Mouse (Mus musculus) natural killer cell, adult 2 months (primary cell): ENCODE measurements around the gene Tmem131.

ENCODE experiments used
- DNase-seq, 2 experiments: peaks; one replicate each; pipeline ENCODE4 v3.0.0; 2022; ENCODE audit warnings: low spot score in 2 of 2

Tmem131 gene

GRCm38 (mm10) chr1:36943653-36944052 is at the start of gene Tmem131:
TSS of gene Tmem131 (minus strand) at chr1:36943666.
- DNase-seq: no peak

DNA sequence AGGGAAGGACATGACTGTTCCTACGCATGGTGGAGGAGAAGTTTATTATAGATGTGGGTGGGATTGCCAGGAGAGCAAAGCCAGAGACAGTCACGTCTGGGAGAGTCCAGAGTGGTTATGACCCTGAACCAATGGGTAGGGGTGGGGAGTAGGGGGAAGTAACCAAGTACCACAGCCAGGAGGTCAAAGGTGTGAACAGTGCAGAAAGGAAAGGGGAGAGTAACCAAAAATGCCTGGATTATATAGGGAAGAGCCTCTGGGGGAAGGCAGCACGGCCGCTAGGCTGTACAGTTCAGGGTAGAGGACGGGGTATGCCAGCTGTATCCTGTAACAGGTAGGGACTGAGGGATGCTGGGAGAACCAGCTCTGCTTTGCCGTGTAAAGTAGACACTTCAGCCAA is 45.1 kb upstream of the Tmem131 start:
- no peak for DNase-seq

DNA sequence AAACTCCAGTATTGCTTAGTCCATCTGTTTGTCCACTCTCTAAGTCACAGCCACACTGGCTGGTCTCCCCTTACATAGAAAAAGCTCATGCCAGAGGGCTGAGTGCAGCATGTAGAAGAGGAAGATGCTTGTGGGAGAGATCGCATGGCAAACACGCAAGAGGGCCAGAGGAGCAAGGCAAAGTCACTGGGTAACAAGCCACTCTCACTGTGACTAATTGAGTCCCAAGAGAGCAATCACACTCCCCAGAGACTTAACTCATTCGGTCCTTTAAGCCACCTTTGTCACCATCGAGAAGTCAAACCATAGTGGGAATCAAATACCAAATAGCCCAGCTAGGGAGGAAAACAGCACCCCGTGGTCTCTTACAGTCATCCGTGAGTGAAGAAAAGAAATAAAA is 44.7 kb upstream of the Tmem131 start:
- DNase-seq: peak in 1 of 2 experiments; percentile 56

- peak in 1 of 2 experiments; percentile 44 for DNase-seq
These were observed 44.0 kb upstream of the Tmem131 start for GRCm38 (mm10) chr1:36987172-36988148.

GRCm38 (mm10) chr1:36986396-36987160 is 43.1 kb upstream of the Tmem131 start:
- no peak for DNase-seq

DNA sequence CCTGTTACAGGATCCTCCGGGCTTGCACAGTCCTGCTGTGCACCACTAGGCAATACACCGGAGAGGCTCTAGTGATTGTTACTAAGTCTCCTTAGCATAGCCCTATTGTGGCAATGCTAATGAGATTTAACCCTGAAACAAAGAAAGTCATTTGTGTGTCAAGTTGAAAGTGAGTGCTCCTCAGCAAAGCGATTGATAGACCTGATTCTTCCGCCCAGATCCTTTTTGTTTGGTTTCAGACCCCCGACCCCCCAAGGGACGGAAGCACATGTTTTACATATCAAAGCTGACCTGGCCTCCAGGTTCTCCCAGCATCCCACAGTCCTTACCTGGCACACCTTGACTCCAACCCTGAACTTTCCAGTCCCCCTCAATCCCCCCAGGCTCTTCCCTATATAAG is 42.4 kb upstream of the Tmem131 start:
- no peak for DNase-seq

- DNase-seq: no peak
These were observed 40.9 kb upstream of the Tmem131 start for GRCm38 (mm10) chr1:36984406-36984805.

DNA sequence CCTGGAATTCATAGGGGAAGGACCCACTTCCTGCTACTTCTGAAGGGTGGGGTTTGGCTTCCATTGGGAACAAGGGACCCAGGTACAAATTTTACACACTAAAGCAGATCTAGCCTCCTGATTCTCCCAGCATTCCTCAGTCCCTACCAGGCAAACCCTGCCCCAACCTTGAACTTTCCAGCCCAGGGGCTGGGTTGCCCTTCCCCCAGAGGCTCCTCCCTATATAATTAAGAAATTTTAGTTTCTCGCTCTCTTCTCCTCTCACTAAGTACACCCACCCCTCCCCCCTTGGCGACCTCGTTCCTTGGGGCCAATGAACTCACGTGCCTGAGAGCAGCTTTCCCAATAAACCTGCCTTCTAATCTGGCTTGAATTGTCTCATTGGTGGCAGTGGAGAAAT is 40.3 kb upstream of the Tmem131 start:
- no peak for DNase-seq

DNA sequence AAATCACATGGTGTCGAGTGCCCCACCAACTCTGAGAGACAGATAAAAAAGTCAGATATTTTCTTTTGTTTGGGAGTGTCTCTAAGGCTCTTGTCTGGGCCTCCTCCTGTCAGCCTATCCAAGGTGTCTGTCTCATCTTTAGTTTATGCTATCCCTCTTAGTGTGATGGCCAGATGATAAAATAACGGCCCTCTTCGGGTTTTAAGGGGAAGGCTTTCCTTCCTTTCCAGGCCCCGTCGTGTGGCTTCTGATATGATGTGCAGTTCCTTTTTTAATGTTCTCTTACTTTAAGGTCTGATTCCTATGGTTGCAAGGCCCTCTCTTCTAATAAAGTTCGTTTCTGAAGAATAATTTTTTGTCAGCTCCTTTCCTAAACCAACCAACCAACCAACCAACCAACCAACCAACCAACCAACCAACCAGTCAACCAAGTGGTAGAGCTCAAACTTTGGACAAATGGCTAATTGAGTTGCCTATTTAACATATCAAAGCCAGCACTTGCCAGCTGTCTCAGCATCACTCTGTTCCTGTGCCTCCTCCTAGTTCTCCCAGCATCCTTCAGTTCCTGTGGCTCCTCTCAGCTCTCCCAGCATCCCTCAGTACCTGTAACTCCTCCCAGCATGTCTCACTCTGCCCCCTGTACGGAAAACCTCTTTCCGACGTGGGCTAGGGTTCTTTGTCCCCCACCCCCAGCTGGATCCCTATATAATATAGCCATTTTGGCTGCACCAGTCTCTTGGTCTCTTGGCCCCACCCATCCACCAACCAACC is 38.9 kb upstream of the Tmem131 start:
- DNase-seq: no peak

- DNase-seq: no peak
These were observed 33.3 kb upstream of the Tmem131 start for GRCm38 (mm10) chr1:36976770-36977169.

- DNase-seq: no peak
These were observed 27.6 kb upstream of the Tmem131 start for GRCm38 (mm10) chr1:36970918-36971617.

- no peak for DNase-seq
These were observed 22.4 kb upstream of the Tmem131 start for GRCm38 (mm10) chr1:36965831-36966230.

DNA sequence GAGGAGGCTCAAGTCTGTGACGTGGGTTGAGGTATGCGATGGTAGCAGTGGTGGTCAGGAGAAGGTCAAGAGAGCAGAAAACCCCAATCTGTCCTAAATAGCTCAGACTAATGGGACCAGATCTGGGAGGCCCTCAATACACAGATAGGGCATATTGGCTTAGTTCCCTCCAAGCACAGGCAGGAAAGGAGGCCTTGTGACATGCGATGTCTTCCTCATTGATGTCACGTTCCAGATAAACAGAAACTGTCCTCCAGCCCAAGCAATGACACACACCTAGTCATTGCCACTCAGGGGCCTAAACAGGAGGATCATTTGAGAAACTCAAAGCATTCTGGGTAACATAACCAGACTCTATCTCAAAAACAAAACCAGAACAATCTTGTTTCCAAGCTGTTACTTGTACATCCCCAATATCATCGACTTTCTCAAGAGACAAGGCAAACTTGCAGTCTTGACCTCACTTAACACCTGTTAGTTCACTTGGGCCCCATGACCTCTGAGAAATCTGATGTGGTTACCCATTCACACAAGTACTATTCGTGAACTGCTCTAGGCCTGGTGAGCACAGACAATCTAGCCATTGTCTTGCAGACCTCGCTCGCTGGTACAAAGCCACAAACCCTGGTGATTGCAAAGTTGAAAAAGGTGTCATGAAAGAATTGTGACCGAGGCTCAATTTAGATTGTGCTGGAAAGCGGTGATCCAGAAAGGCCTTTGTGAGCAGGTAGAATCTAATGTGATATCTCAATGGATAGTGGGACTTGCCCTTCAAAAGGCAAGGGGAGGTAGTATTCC is 19.1 kb upstream of the Tmem131 start:
- peak; percentile 55 to 73 for DNase-seq

DNA sequence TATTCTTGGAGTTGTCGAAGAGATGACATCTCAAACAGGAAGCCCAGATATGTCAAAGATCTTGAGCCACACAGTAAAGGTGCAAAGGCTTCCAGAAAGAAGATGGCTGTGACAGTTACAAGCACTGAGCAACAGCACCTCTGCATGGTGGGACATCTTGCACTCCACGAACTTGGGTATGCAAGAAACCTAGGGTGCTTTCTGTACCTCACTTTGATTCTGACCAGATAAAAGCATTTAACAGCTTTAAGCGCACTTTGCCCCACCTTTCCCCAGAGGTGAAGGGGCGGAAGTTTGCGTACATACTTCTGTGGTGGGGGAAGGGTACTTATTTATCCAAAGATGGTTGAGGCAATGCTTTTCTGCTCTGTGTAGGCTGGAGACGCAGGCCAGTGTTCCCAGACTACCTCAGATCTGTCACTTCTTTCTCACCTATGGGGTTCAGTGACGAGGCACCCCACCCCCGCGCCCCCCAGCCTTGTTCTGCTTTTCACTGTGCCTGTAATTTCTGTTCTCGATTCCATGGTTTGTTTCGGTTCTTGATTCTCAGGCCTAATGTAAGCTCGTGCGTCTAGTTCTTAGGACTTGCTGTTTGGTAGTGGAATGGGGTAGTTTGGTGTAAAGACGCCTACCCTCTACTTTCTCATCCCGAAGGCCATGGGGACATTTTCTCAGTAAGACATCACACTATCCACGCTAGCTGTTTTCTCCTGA is 17.2 kb upstream of the Tmem131 start:
- peak; percentile 23 to 58 for DNase-seq

DNA sequence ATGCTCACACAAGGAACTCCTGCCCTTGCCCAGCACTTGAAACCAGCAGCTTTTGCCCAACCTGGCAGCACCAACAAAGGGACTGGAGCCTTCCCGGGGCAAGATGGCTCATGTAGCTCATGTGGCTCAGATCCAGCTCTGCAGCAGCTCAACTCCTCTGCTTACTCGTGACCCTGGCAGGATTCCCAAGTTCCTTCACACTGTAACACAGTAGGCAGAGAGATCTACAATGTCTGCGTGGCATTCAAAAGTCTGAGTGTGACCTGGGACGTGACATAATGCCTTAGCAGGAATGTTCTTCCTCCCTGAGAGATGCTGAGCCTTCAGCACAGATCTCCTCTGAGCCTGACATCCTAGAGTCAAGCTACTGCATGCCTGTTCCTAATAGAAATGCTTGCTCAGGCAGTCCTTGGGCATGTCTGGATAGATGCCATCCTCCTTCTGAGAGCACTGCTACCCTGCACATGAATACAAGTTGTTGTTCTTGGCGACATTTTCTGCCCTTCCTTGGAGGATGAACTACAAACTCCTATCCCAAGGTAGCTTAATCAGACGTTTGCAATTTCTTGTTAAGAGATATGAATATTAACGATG is 6.2 kb upstream of the Tmem131 start:
- no peak for DNase-seq

DNA sequence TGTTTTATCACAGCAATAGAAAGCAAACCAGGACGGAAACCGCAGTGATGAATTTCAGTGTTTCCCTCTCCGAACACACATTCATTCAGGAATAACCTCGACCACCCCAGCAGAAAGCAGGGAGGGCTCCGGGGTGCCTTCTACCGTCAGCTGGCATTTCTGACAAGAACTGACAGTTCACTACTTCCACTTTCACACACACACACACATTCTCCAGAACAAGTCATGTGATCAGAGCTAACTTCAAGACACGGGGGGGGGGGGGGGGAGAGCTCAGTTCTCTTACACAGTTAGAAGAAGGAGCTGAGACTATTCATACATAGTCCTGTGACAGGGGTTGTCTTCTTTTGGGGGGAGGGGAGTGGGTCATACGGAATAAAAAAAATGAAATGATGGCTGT is 4.0 kb upstream of the Tmem131 start:
- no peak for DNase-seq

DNA sequence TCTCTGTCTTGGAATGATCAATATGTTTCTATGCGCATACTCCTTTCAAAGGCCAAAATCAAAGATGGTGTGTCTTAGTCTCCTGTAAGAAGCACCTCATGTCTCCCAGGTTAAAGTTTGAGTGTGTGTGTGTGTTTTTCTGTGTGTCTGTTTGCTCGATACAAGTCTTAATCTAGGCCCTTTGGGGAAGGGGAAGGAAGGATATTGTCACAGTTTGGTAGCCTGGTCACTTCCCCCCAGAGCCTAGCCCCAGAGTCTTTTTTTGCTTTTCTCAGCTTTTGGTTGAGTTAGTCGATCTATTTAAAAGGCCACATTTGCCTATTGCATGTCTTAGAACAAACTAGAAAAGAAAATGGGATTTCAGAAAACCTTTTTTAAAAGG is 3.1 kb downstream of the Tmem131 start:
- DNase-seq: no peak

DNA sequence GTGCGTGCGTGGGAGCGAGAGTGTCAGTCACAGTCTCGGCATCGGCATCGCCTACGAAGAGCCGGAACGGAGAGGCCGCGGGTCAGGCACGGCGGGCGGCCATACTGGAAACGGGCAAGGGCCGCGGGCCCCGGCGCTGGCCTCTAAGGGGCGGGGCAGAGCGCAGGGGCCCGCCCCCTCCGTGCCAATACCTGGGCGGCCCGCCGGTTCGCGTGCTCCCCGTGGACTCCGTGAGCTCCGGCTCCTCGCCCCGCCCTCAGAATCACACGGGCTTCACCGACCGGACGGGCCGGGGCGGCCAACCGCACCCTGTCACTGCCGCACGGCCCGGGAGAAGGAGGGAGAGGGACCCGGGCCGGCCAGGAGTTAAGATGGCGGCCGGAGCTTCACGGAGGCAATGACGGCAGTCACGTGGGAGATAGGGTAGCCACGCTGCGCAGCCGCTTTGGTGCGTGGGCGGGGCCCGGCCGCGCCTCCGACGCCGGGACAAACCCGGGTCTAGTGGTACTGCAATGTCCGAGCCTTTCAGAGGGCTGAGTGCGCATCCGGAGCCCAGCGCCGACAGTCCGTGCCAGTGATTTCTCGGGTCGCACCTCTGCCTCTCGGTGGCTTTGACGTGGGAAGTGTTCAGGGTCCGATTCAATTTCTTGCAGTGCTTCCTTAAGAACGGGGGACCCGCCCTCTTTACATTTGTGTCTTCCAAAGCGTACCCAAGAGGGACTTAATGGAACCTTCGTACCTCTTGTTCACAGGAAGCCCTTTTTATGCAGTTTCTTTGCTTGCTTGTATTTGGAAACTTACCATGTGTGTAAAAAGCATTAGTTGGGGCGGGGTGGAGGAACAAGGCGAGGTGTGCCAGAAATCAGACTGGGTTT is 3.7 kb downstream of the Tmem131 start:
- peak; percentile 90 to 91 for DNase-seq
